Mouse (Mus musculus): ENCODE data around the gene Stra6. TPM values are rescaled to one million over a fixed set of nuclear protein-coding genes. Genes with fewer than 3 reads are reported as not detected.
A peak's percentile ranks its signal among the peaks of the same experiment; 100 is the strongest.

Gene Stra6
- 1 to 10 TPM in 1 of 4 experiments, under 1 TPM in 3; 0.50 to 1.5 (median 0.67) TPM for total RNA-seq (2022)

GRCm38 (mm10) chr9:58063531-58063930 is at the start of gene Stra6:
TSS of gene Stra6 (plus strand) at chr9:58063788.
- no peak for DNase-seq (ENCODE audit: low spot score)

- no peak for DNase-seq (ENCODE audit: low spot score)
These were observed 49.0 kb upstream of the Stra6 start for GRCm38 (mm10) chr9:58014393-58015160.

GRCm38 (mm10) chr9:58015856-58016255 is 47.7 kb upstream of the Stra6 start:
- no peak for DNase-seq (ENCODE audit: low spot score)

GRCm38 (mm10) chr9:58016962-58017361 is 46.6 kb upstream of the Stra6 start:
- no peak for DNase-seq (ENCODE audit: low spot score)

- DNase-seq (ENCODE audit: low spot score), result no peak
These were observed 45.2 kb upstream of the Stra6 start for GRCm38 (mm10) chr9:58018385-58018784.

GRCm38 (mm10) chr9:58025995-58026394 is 37.6 kb upstream of the Stra6 start:
- DNase-seq (ENCODE audit: low spot score), result no peak

GRCm38 (mm10) chr9:58027426-58028180 is 36.0 kb upstream of the Stra6 start:
- no peak for DNase-seq (ENCODE audit: low spot score)

- no peak for DNase-seq (ENCODE audit: low spot score)
These were observed 34.7 kb upstream of the Stra6 start for GRCm38 (mm10) chr9:58028841-58029240.

GRCm38 (mm10) chr9:58029635-58030034 is 34.0 kb upstream of the Stra6 start:
- DNase-seq (ENCODE audit: low spot score), result no peak

GRCm38 (mm10) chr9:58031895-58032294 is 31.7 kb upstream of the Stra6 start:
- no peak for DNase-seq (ENCODE audit: low spot score)

GRCm38 (mm10) chr9:58035519-58035918 is 28.1 kb upstream of the Stra6 start:
- no peak for DNase-seq (ENCODE audit: low spot score)

GRCm38 (mm10) chr9:58035951-58036698 is 27.5 kb upstream of the Stra6 start:
- DNase-seq (ENCODE audit: low spot score), result no peak

- no peak for DNase-seq (ENCODE audit: low spot score)
These were observed 26.6 kb upstream of the Stra6 start for GRCm38 (mm10) chr9:58036961-58037360.

- DNase-seq (ENCODE audit: low spot score), result peak; percentile 75
These were observed 25.0 kb upstream of the Stra6 start for GRCm38 (mm10) chr9:58038500-58039168.

- no peak for DNase-seq (ENCODE audit: low spot score)
These were observed 22.6 kb upstream of the Stra6 start for GRCm38 (mm10) chr9:58040977-58041376.

- peak; percentile 45 for DNase-seq (ENCODE audit: low spot score)
These were observed 21.2 kb upstream of the Stra6 start for GRCm38 (mm10) chr9:58042391-58042790.

GRCm38 (mm10) chr9:58043496-58044017 is 20.0 kb upstream of the Stra6 start:
- DNase-seq (ENCODE audit: low spot score), result peak; percentile 59

- no peak for DNase-seq (ENCODE audit: low spot score)
These were observed 18.8 kb upstream of the Stra6 start for GRCm38 (mm10) chr9:58044828-58045227.

GRCm38 (mm10) chr9:58045646-58046045 is 17.9 kb upstream of the Stra6 start:
- no peak for DNase-seq (ENCODE audit: low spot score)

- no peak for DNase-seq (ENCODE audit: low spot score)
These were observed 16.5 kb upstream of the Stra6 start for GRCm38 (mm10) chr9:58047061-58047460.

- DNase-seq (ENCODE audit: low spot score), result no peak
These were observed 15.0 kb upstream of the Stra6 start for GRCm38 (mm10) chr9:58048621-58049020.

Measured in heart, adult 8-10 months (tissue).